Mouse (Mus musculus): ENCODE results near the gene Ddah1.

Gene Ddah1

DNA sequence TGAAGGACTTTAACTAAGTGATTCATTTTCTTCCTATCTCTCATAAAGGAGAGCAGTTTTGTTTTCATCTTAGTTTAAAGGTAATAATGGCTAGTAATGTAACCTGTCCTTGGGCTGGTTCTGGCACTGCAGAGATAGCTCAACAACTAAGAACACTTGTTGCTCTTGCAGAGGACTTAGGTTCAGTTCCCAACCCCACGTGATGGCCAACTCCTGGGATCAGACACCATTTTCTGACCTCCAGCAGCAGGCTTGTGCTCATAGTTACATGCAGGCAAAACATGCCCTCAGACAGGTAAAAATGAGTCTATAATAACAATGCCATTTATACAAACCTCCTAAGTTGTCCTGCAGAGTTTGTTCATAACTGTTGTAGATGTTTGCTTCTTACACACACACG, 5.9 kb downstream of the Ddah1 start:
- no peak for DNase-seq (ENCODE audit: low spot score)

- no peak for DNase-seq (ENCODE audit: low spot score)
Observed at GRCm38 (mm10) chr3:145768439-145768838, 10.0 kb downstream of the Ddah1 start.

GRCm38 (mm10) chr3:145773384-145773783, 14.9 kb downstream of the Ddah1 start:
- no peak for DNase-seq (ENCODE audit: low spot score)

- no peak for DNase-seq (ENCODE audit: low spot score)
Observed at GRCm38 (mm10) chr3:145774336-145774735, 15.9 kb downstream of the Ddah1 start.

GRCm38 (mm10) chr3:145775236-145775635, 16.8 kb downstream of the Ddah1 start:
- no peak for DNase-seq (ENCODE audit: low spot score)

GRCm38 (mm10) chr3:145775862-145776261, 17.4 kb downstream of the Ddah1 start:
- no peak for DNase-seq (ENCODE audit: low spot score)

DNA sequence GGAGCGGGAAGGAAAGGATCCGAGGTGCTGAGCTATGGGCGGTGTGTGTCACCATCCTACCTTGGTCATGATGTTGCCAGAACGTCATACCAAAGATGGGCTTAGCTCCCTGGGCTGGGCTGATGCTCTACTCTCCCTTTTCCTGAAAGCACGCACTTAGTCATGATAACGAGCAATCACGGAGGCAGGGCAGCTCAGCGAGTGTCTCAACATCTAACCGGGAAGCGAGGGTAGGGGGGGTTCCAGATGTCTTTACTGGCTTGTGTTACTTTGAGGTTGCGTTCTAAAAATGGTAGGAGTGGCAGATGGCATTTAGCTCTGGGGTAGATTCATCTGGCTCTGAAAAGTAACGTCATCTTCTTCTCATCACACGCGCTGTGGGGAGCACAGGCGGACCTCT, 18.5 kb downstream of the Ddah1 start:
- no peak for DNase-seq (ENCODE audit: low spot score)

- DNase-seq (ENCODE audit: low spot score), result no peak
Observed at GRCm38 (mm10) chr3:145778406-145778922, 20.0 kb downstream of the Ddah1 start.

DNA sequence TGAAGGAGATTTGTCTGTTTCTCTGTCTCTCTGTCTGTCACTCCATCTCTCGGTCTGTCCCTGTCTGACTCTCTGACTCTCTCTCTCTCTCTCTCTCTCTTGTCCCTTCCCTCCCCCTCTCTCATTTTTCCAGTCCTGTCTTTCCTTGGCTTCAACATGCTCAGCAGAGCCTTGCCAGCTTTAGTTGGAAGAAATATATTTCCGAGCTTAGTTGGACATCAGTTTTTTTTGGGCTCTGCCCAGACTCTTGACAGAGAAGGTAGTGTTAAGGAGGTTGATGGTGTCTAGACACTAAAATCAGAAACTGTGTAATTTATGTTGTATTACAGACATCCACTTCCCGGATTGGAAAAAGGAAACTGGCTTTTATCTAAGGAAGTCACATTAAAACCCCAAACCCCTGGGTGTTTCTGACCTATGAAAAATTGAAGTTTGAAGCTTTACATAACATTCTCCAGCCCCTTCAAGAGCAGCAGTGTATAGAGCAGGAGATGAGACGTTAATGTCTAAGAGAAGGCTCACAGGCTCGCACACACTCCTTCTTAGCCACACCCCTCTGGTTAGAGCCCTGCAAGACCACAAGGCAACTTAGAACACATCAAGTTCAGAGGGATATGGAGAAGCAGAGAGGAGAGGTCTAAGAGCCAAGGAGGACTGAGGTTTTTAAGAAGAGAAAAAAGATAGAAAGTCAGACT, 21.0 kb downstream of the Ddah1 start:
- DNase-seq (ENCODE audit: low spot score), result no peak

DNA sequence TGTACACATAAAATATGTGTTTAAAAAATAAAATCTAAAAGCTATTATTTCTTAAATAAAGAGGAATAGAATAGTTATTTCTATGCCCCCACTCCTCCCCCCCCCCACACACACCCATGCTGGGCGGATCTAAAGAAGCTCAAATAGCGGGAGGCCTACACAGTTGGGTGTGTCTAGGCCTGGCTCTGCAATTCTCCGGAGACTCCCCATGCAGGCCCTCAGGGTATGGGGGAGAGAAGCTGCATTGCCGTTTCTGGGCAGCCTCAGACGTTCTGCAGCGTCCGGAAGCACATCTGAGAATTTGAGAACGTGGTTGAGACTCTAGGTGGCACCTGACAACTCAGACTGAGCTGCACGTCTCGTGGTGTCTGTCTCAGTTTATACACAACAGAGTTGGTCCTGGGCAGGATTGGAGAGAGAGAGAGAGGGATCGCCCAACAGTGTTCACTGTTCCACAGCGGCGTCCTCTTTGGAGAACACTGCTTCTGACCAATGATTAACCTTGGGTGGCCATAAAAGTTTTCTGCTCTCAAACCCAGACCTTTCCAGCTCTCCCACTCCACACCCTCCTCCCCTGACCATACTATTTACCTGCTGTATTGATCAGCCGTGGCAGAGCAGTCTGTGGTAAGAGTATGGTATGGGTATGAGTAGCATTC, 22.4 kb downstream of the Ddah1 start:
- DNase-seq (ENCODE audit: low spot score), result no peak

DNA sequence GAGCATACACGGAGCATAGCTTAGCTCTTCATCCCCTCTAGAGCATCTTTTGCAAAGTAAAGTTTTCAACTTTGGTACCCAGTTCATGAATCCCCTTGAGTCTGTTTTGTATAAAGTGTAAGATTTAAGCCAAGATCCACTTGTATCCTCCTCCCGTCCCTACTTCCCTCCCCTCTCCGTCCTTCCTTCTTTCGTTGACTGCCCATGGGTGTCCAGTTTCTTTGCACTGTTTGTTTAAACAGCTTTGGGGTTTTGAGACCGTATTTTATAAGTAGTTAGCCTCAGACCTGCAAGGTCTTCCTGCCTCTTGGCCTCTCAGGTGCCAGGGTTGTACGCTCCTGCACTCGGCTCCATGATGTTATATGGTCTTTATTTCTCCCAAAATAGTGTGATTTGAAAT, 26.8 kb downstream of the Ddah1 start:
- DNase-seq (ENCODE audit: low spot score), result no peak

GRCm38 (mm10) chr3:145787303-145787702, 28.8 kb downstream of the Ddah1 start:
- DNase-seq (ENCODE audit: low spot score), result no peak

DNA sequence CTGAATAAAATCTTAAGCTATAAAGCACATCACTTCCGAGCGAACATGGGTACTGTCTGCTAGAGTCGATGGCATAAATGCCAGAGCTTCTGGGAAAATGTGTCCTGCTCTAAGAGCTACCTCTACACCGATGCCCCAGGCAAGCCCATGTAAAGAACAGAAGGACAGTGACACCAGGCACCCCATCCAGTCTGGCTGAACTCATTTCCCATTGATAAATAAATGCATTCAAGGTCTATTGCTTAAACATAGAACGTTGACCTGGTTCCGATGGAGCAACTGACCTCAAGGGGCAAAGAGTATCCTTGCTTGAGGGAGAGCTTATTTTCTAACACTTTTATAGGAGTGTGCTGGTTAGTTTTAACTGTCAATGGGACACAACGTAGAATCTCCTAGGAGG, 30.6 kb downstream of the Ddah1 start:
- no peak for DNase-seq (ENCODE audit: low spot score)

DNA sequence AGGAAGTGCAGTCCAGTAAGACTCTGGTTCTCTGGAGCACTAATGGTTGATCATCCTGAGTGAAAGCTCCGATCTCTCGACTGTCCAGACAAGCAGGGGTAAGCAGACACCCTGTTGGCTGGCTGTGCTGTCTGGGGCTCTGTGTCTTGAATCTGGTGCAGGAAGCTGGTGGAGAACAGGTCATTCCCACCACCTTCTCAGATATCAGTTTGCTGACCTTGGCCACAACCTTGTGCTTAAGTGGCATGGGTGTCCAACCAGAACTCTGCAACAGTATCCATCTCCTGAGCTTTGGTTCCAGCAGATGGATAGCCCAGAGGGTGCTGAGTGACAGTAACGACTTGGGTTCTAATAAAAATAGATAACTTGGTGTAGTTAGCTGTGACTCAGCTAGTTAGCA, 31.8 kb downstream of the Ddah1 start:
- no peak for DNase-seq (ENCODE audit: low spot score)

DNA sequence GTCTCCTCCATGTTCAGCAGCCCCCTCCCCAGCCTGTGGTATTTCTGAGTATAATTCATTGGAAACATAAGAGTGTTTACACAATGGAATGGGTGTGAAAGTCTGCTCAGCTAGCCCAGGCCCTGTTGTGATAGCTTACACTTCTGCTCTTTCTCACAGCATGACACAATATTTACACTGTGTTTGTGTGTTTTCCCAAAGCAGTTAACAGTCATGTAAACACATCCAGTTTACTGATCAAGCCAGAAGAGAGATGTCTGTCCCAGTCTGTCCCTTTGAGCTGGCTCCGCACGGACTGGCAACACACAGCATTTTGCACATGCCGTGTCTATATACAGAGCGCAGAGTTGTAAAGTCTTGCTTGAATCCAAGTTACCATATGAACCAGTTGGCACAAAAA, 32.2 kb downstream of the Ddah1 start:
- DNase-seq (ENCODE audit: low spot score), result no peak

GRCm38 (mm10) chr3:145794355-145794754, 35.9 kb downstream of the Ddah1 start:
- DNase-seq (ENCODE audit: low spot score), result no peak

- no peak for DNase-seq (ENCODE audit: low spot score)
Observed at GRCm38 (mm10) chr3:145795896-145796295, 37.4 kb downstream of the Ddah1 start.

- no peak for DNase-seq (ENCODE audit: low spot score)
Observed at GRCm38 (mm10) chr3:145798042-145798441, 39.6 kb downstream of the Ddah1 start.

GRCm38 (mm10) chr3:145798751-145799188, 40.3 kb downstream of the Ddah1 start:
- no peak for DNase-seq (ENCODE audit: low spot score)

- no peak for DNase-seq (ENCODE audit: low spot score)
Observed at GRCm38 (mm10) chr3:145799365-145799764, 40.9 kb downstream of the Ddah1 start.

DNA sequence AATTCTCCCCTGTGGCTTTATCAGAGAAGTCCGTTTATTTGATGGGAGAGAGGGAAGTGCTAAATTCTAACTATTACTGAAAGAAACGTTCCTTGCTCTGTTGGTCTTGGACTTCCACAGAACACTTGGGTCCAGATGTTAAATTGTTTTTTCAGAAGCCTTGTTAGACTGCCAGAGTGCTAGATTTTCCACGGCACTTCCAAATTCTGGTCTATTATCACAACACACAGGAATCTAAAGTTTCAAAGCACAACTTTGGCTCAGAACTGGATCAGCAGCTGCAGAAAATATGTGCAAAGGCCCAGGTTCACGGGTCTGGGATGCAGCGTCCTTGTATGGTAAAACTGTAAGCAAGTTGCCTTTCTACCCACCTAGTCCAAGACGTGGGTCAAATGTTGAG, 43.6 kb downstream of the Ddah1 start:
- no peak for DNase-seq (ENCODE audit: low spot score)

- DNase-seq (ENCODE audit: low spot score), result no peak
Observed at GRCm38 (mm10) chr3:145805848-145806247, 47.4 kb downstream of the Ddah1 start.

GRCm38 (mm10) chr3:145806502-145806901, 48.0 kb downstream of the Ddah1 start:
- no peak for DNase-seq (ENCODE audit: low spot score)

DNA sequence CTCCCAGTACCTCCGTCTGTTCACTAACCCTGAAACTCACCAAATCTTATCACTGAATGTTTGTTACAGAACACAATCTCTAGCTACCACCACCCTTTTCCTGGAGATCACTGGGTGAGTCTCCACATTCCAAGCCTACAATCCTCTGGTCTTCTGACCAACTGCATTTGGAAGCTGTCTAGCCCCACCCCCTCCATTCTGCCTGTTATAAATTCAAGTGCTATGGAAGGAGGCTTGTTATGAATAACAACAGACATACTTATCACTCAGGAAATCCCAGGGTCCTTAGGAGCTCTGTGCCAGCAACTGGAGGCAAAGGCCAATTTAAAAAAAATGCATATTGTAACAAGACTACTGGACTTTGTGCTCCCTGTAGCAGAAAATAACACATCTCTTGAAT, 58.3 kb downstream of the Ddah1 start:
- DNase-seq (ENCODE audit: low spot score), result no peak

Measured in T-cell, adult 2 months (primary cell).